Mouse (Mus musculus) hematopoietic stem cell, adult 5-6 weeks (primary cell): Measurements from ENCODE around the gene Cyp4a31. TPM values are rescaled to one million over a fixed set of nuclear protein-coding genes. Genes with fewer than 3 reads are reported as not detected.
"Not testable (repeated sequence)": the region's sequence is repeated elsewhere in the genome, so short reads cannot be mapped to it uniquely, and the experiment has no call there.

Source experiments
- ATAC-seq, 2 experiments: fragments of 125-278 bp in 1 of 2; replicated peaks in 1 of 2; 2 replicates each; pipeline ENCODE4 v1.8.0; 2016 to 2017; ENCODE audit warnings: inconsistent platforms in 2 of 2, mild to moderate bottlenecking in 2 of 2, moderate number of reproducible peaks in 2 of 2, low read depth in 1 of 2, moderate TSS enrichment in 1 of 2; ENCODE audit not compliant: low FRiP score in 2 of 2, poor library complexity in 2 of 2, severe bottlenecking in 2 of 2, insufficient read depth in 1 of 2, low TSS enrichment in 1 of 2
- total RNA-seq: library from RNA; stranded (forward); fragments of 172-1452, 232-1000 nt; gene quantifications from 2 replicates; pipeline ENCODE4 v1.2.3, GENCODE M21; 2017

Gene Cyp4a31
- total RNA-seq, 1 experiment from 2014 or later: not detected

GRCm38 (mm10) chr4:115614005-115614404, 50.6 kb downstream of the Cyp4a31 start:
- ATAC-seq: no peak

- not testable (repeated sequence) for ATAC-seq
Measured at GRCm38 (mm10) chr4:115625560-115625959, 62.1 kb downstream of the Cyp4a31 start.

Other genes starting within 250 kb of the Cyp4a31 start
- not detected in 2 replicates for gene Cyp4a12b, start 152.0 kb upstream of the Cyp4a31 start, total RNA-seq
- not detected in 2 replicates for gene Cyp4a30b, start 111.0 kb upstream of the Cyp4a31 start, total RNA-seq
- gene Cyp4a14, start 67.5 kb upstream of the Cyp4a31 start, total RNA-seq: not detected in 2 replicates
- gene Cyp4a10, start 45.4 kb upstream of the Cyp4a31 start, total RNA-seq: not detected in 2 replicates
- not detected in 2 replicates for gene Cyp4a32, start 37.3 kb downstream of the Cyp4a31 start, total RNA-seq
- gene Cyp4b1, start 84.1 kb downstream of the Cyp4a31 start, total RNA-seq: 0.94 and 1.2 TPM in 2 replicates
- 62.3 and 65.2 TPM in 2 replicates for gene Efcab14, start 174.1 kb downstream of the Cyp4a31 start, total RNA-seq
- gene Tex38, start 217.4 kb downstream of the Cyp4a31 start, total RNA-seq: not detected in 2 replicates
- 13.7 and 16.8 TPM in 2 replicates for gene Atpaf1, start 221.2 kb downstream of the Cyp4a31 start, total RNA-seq